Mouse (Mus musculus) spleen, adult 2 months (tissue): ENCODE results near the gene Spen. TPM values are rescaled to one million over a fixed set of nuclear protein-coding genes. Genes with fewer than 3 reads are reported as not detected.

Experiments
- DNase-seq, 2 experiments: peaks; one replicate each; pipeline versions ENCODE4 v3.0.0 to v3.0.0-alpha.2; 2012 to 2021; ENCODE audit warnings: low spot score in 2 of 2, low read depth in 1 of 2
- H3K27ac ChIP-seq: fragments of 200-500 bp; 2 replicates; pipeline ENCODE4 v1.5.1; 2012; ENCODE audit warnings: low read length, inconsistent platforms; ENCODE audit not compliant: insufficient read depth
- H3K27me3 ChIP-seq: fragments of 200-500 bp; 2 replicates; pipeline ENCODE4 v1.6.1; 2012; ENCODE audit warnings: mild to moderate bottlenecking, moderate library complexity, low read length, inconsistent platforms; ENCODE audit not compliant: control insufficient read depth, insufficient read depth
- H3K36me3 ChIP-seq: fragments of 200-500 bp; 2 replicates; pipeline ENCODE4 v1.6.1; 2012; ENCODE audit warnings: mild to moderate bottlenecking, low read length, inconsistent platforms; ENCODE audit not compliant: control insufficient read depth, insufficient read depth
- H3K4me1 ChIP-seq: fragments of 200-500 bp; 2 replicates; pipeline ENCODE4 v1.6.1; 2011; ENCODE audit warnings: inconsistent platforms; ENCODE audit not compliant: control insufficient read depth, insufficient read depth, insufficient read length
- H3K4me3 ChIP-seq: fragments of 200-500 bp; 2 replicates; pipeline ENCODE4 v1.5.1; 2011; ENCODE audit warnings: mild to moderate bottlenecking, inconsistent platforms; ENCODE audit not compliant: insufficient read depth, insufficient read length; ENCODE audit errors: extremely low read depth
- CTCF ChIP-seq: fragments of 200-500 bp; IDR thresholded peaks from 2 replicates; pipeline ENCODE4 v1.5.1; 2011; ENCODE audit warnings: mild to moderate bottlenecking, inconsistent platforms; ENCODE audit not compliant: insufficient read depth, insufficient read length, insufficient replicate concordance; ENCODE audit errors: extremely low read depth
- POLR2A ChIP-seq: fragments of 200-500 bp; IDR thresholded peaks from 2 replicates; pipeline ENCODE4 v1.6.1; 2011; ENCODE audit warnings: low read depth, low read length, inconsistent platforms
- WGBS: fragments of 180-500 bp; shearing (Covaris S2); methylation state at CpG from one replicate; pipeline ENCODE4 v1.1.7; 2018; 5-methylcytosine and 5-hydroxymethylcytosine counted together
- polyA plus RNA-seq: library from polyadenylated mRNA; depleted of rRNA; stranded (reverse); fragments of >200 nt; gene quantifications from 2 replicates; pipeline ENCODE4 v1.2.3, GENCODE M21; 2012

The Spen gene
- polyA plus RNA-seq, 1 experiment: 28.2 TPM

GRCm38 (mm10) chr4:141524658-141525057, 13.7 kb downstream of the Spen start:
- no peak overlapping the region for H3K27ac ChIP-seq

GRCm38 (mm10) chr4:141523128-141523527, 15.3 kb downstream of the Spen start:
- WGBS: 74% methylated on average over 11 of the region's 11 CpGs
- TF ChIP-seq POLR2A (no peak), CTCF (no peak)
- no peak for DNase-seq

More at GRCm38 (mm10) chr4:141524658-141525057, 13.7 kb downstream of the Spen start:
- H3K4me1 ChIP-seq: no peaks in the 10 kb centered on the region; the same call in 1 of the 2 replicates
- H3K4me3 ChIP-seq: no peak overlapping the region
- TF ChIP-seq POLR2A (no peak), CTCF (no peak)
- no peak for DNase-seq
- H3K36me3 ChIP-seq: peaks cover 9% of the 10 kb centered on the region
- whole genome bisulfite sequencing: 64% methylated on average over 6 of the region's 6 CpGs
- H3K27me3 ChIP-seq: no peaks in the 10 kb centered on the region

GRCm38 (mm10) chr4:141518386-141518785, 20.0 kb downstream of the Spen start:
- TF ChIP-seq CTCF (no peak), POLR2A (no peak)
- H3K27me3 ChIP-seq: no peaks in the 10 kb centered on the region
- H3K27ac ChIP-seq: no peak overlapping the region
- 96% methylated on average over 3 of the region's 3 CpGs for WGBS
- no peaks in the 10 kb centered on the region; the same call in 1 of the 2 replicates for H3K4me1 ChIP-seq
- H3K4me3 ChIP-seq: no peak overlapping the region
- no peak for DNase-seq
- peaks cover 14% of the 10 kb centered on the region for H3K36me3 ChIP-seq

More at GRCm38 (mm10) chr4:141523128-141523527, 15.3 kb downstream of the Spen start:
- Histone ChIP-seq H3K27me3 (no peaks in the 10 kb centered on the region), H3K27ac (no peak overlapping the region), H3K36me3 (peaks cover 9% of the 10 kb centered on the region), H3K4me3 (no peak overlapping the region), H3K4me1 (no peaks in the 10 kb centered on the region; the same call in 1 of the 2 replicates)

GRCm38 (mm10) chr4:141514179-141514641, 24.2 kb downstream of the Spen start:
- peaks cover 3% of the 10 kb centered on the region; the same call in 1 of the 2 replicates for H3K4me1 ChIP-seq
- H3K4me3 ChIP-seq: no peak overlapping the region
- H3K27ac ChIP-seq: no peak overlapping the region
- TF ChIP-seq CTCF (no peak), POLR2A (no peak)
- H3K36me3 ChIP-seq: peaks cover 7% of the 10 kb centered on the region
- 83% methylated on average over 12 of the region's 12 CpGs for WGBS
- no peaks in the 10 kb centered on the region for H3K27me3 ChIP-seq
- no peak for DNase-seq

DNA sequence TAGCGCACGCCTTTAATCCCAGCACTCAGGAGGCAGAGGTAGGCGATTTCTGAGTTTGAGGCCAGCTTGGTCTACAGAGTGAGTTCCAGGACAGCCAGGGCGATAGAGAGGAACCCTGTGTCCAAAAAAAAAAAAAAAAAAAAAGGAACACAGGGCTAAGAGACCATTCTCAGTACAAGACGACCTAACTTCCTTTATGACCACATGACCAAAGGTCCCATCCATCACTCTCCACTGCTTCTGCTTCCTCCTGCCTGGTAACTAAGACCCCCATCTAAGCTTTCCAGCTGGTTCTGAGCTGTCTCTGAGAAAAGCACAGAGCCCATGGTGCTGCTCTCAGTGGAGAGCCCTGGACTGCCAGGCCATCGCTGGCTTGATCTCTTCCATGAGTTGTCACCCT, 26.3 kb downstream of the Spen start:
- DNase-seq: no peak
- H3K4me1 ChIP-seq: peaks cover 3% of the 10 kb centered on the region; the same call in 1 of the 2 replicates
- no peaks in the 10 kb centered on the region for H3K27me3 ChIP-seq
- TF ChIP-seq CTCF (no peak), POLR2A (no peak)
- no peak overlapping the region for H3K27ac ChIP-seq
- no peak overlapping the region for H3K4me3 ChIP-seq
- WGBS: 79% methylated on average over 6 of the region's 6 CpGs
- peaks cover 7% of the 10 kb centered on the region for H3K36me3 ChIP-seq

DNA sequence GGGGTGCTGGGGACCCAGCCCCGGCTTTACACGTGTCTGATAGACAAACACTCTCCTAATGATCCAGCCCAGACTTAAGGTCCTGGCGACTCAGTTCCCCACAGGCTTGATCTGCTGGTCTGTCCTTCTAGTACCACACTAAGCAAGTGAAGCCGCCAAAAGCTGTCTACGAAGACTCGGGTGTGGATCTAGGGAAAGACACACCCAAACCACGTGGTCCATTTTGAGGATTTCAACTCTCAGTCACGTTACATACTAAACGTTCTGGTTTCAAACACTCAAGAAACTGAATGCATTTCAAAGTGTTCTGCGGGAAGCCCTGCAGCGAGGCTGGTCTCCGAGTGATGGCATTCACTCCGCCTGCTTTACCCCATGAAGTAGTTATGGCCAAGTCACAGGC, 27.9 kb downstream of the Spen start:
- H3K4me3 ChIP-seq: no peak overlapping the region
- 84% methylated on average over 13 of the region's 13 CpGs for WGBS
- TF ChIP-seq POLR2A (no peak), CTCF (no peak)
- peaks cover 3% of the 10 kb centered on the region; the same call in 1 of the 2 replicates for H3K36me3 ChIP-seq
- H3K27ac ChIP-seq: no peak overlapping the region
- H3K4me1 ChIP-seq: peaks cover 3% of the 10 kb centered on the region; the same call in 1 of the 2 replicates
- H3K27me3 ChIP-seq: no peaks in the 10 kb centered on the region
- no peak for DNase-seq

DNA sequence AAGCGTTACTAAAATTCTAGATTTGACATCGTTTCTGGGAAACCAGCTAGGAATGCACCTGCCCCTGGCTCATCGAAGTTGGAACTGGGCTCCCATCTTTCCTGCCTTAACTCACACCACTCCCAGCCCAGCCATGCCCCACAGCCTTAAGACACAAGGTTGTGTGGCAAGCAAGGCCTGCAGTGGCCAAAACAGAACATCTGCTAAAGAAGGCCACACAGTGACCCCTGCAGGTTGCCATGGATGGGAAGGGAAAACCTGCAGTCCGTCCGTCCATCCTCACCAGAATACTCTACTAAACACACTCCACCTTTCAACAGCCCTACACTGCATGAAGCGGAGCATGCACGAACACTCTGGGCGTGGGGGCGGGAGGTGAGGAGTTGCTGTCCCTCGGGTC, 31.5 kb downstream of the Spen start:
- H3K4me3 ChIP-seq: no peak overlapping the region
- no peaks in the 10 kb centered on the region; the same call in 1 of the 2 replicates for H3K4me1 ChIP-seq
- no peak for DNase-seq
- WGBS: 72% methylated on average over 10 of the region's 10 CpGs
- peak overlapping the region; percentile 47 for H3K27ac ChIP-seq
- no peaks in the 10 kb centered on the region for H3K27me3 ChIP-seq
- H3K36me3 ChIP-seq: peaks cover 1% of the 10 kb centered on the region; the same call in 1 of the 2 replicates
- TF ChIP-seq CTCF: no peak
- TF ChIP-seq POLR2A: no peak

- 58% methylated on average over 10 of the region's 10 CpGs for WGBS
- H3K4me3 ChIP-seq: no peak overlapping the region
- no peaks in the 10 kb centered on the region; the same call in 1 of the 2 replicates for H3K4me1 ChIP-seq
- peak overlapping the region; percentile 47 for H3K27ac ChIP-seq
- peak; percentile 4 to 20 for DNase-seq
- TF ChIP-seq POLR2A: no peak
- no peaks in the 10 kb centered on the region for H3K27me3 ChIP-seq
- H3K36me3 ChIP-seq: peaks cover 1% of the 10 kb centered on the region; the same call in 1 of the 2 replicates
Observed at GRCm38 (mm10) chr4:141506352-141506751, 32.0 kb downstream of the Spen start.
